Mouse (Mus musculus) intestine, postnatal 0 days (tissue): ENCODE measurements at regions not wholly inside any gene's neighbourhood (a gene's known extent, or its start where the extent isn't known, plus 50 kb on each side); places are given as distances from the start of the nearest gene placed in this dataset.

ENCODE experiments used
- ATAC-seq: fragments of 200-750 bp; cut with Nextera tagmentation; 2 replicates; pipeline ENCODE4 v1.8.0; 2017; ENCODE audit warnings: mild to moderate bottlenecking, moderate TSS enrichment, moderate library complexity
- H3K27ac ChIP-seq: fragments of 300-500 bp; sonication (generic); 2 replicates; pipeline ENCODE4 v1.5.1; 2014; ENCODE audit warnings: mild to moderate bottlenecking, low read depth, low read length, moderate library complexity
- H3K27me3 ChIP-seq: fragments of 300-500 bp; sonication (generic); replicated peaks from 2 replicates; pipeline ENCODE4 v1.6.1; 2014; ENCODE audit warnings: low read length, mixed read lengths; ENCODE audit not compliant: control insufficient read depth, insufficient read depth
- H3K36me3 ChIP-seq: fragments of 300-500 bp; sonication (generic); 2 replicates; pipeline ENCODE4 v1.6.1; 2014; ENCODE audit warnings: mild to moderate bottlenecking, moderate library complexity; ENCODE audit not compliant: control insufficient read depth, insufficient read depth
- H3K4me1 ChIP-seq: fragments of 300-500 bp; sonication (generic); replicated peaks from 2 replicates; pipeline ENCODE4 v1.6.1; 2014; ENCODE audit warnings: antibody characterized with exemption, low read length, mixed read lengths; ENCODE audit not compliant: control insufficient read depth, insufficient read depth
- H3K4me2 ChIP-seq: fragments of 300-500 bp; sonication (generic); replicated peaks from 2 replicates; pipeline ENCODE4 v1.6.1; 2014; ENCODE audit warnings: low read depth, mild to moderate bottlenecking, moderate library complexity
- H3K4me3 ChIP-seq: fragments of 300-500 bp; sonication (generic); 2 replicates; pipeline ENCODE4 v1.5.1; 2014; ENCODE audit warnings: low read depth, low read length
- H3K9ac ChIP-seq: fragments of 300-500 bp; sonication (generic); 2 replicates; pipeline ENCODE4 v1.6.1; 2014; ENCODE audit warnings: mild to moderate bottlenecking, low read depth, low read length
- H3K9me3 ChIP-seq: fragments of 300-500 bp; sonication (generic); 2 replicates; pipeline ENCODE4 v1.6.1; 2016; ENCODE audit warnings: mixed run types; ENCODE audit not compliant: control insufficient read depth
- CTCF ChIP-seq: sonication (generic); IDR thresholded peaks from 2 replicates; pipeline ENCODE4 v1.5.1; 2016; ENCODE audit warnings: low read depth, mild to moderate bottlenecking, control low read depth, antibody characterized with exemption, moderate library complexity
- whole genome bisulfite sequencing: fragments of 180-500 bp; shearing (Covaris S2); extraction: QIAGEN DNeasy Blood & Tissue Kit; methylation state at CpG from one replicate; pipeline ENCODE4 v1.1.7; 2014; 5-methylcytosine and 5-hydroxymethylcytosine counted together

- TF ChIP-seq CTCF: no peak
- H3K4me3 ChIP-seq: no peak overlapping the region
- 20% methylated on average over 7 of the region's 7 CpGs for WGBS
- no peak overlapping the region for H3K27ac ChIP-seq
- ATAC-seq: peak; percentile 36; the same call in 1 of the 2 replicates
- H3K4me2 ChIP-seq: no peak overlapping the region
- no peaks in the 10 kb centered on the region for H3K36me3 ChIP-seq
- no peaks in the 10 kb centered on the region for H3K27me3 ChIP-seq
- no peak overlapping the region for H3K9ac ChIP-seq
- no peaks in the 10 kb centered on the region for H3K9me3 ChIP-seq
- H3K4me1 ChIP-seq: no peaks in the 10 kb centered on the region
Observed at GRCm38 (mm10) chr13:111194337-111194736, 60.5 kb upstream of the Actbl2 start.

GRCm38 (mm10) chr13:111201532-111201931 lies 53.3 kb upstream of the Actbl2 start:
- ATAC-seq: no peak
- no peaks in the 10 kb centered on the region for H3K9me3 ChIP-seq
- H3K27ac ChIP-seq: no peak overlapping the region
- 87% methylated on average over 3 of the region's 3 CpGs for WGBS
- no peak for TF ChIP-seq CTCF
- no peaks in the 10 kb centered on the region for H3K36me3 ChIP-seq
- no peak overlapping the region for H3K4me3 ChIP-seq
- H3K9ac ChIP-seq: no peak overlapping the region
- H3K4me1 ChIP-seq: no peaks in the 10 kb centered on the region
- no peak overlapping the region for H3K4me2 ChIP-seq
- H3K27me3 ChIP-seq: no peaks in the 10 kb centered on the region

- H3K9me3 ChIP-seq: no peaks in the 10 kb centered on the region
- no peaks in the 10 kb centered on the region for H3K36me3 ChIP-seq
- no peak overlapping the region for H3K9ac ChIP-seq
- ATAC-seq: no peak
- TF ChIP-seq CTCF: no peak
- WGBS: 71% methylated on average over 11 of the region's 11 CpGs
- H3K4me2 ChIP-seq: no peak overlapping the region
- H3K4me1 ChIP-seq: no peaks in the 10 kb centered on the region
- no peak overlapping the region for H3K27ac ChIP-seq
- no peaks in the 10 kb centered on the region for H3K27me3 ChIP-seq
- no peak overlapping the region for H3K4me3 ChIP-seq
Observed at GRCm38 (mm10) chr13:111204580-111205285, 50.1 kb upstream of the Actbl2 start.
